Mouse (Mus musculus): Measurements from ENCODE around the gene Hmg20a. TPM values are rescaled to one million over a fixed set of nuclear protein-coding genes. Genes with fewer than 3 reads are reported as not detected.

Gene Hmg20a
- polyA plus RNA-seq, 1 experiment from 2014 or later: 64.0 TPM

DNA sequence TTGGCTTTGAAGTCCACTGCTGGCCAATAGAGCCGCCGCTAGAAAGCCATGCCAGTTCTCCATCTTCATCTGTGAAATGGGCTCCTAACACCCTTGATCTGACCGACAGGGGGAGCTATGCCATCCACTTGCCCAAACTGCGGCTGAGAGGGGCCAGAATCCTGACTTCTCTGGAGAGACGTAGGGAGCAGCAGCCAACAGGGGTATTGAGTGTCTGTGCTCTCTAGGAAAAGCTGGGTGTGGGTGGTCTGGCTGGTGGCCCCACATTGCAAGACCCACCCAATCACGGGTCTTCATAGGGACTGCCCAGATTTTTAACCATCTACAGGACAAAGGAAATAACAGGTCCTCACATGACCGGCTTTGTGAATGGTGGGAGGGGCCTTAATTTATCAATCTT, 116.3 kb downstream of the Hmg20a start:
- H3K9ac ChIP-seq (ENCODE audit: low read length): no peak overlapping the region
- no peak overlapping the region for H3K4me2 ChIP-seq (ENCODE audit: low read depth, severe bottlenecking)
- peaks cover 13% of the 10 kb centered on the region for H3K4me1 ChIP-seq (ENCODE audit: control insufficient read depth, insufficient read depth, low read length)
- ATAC-seq (ENCODE audit: insufficient number of reproducible peaks, low FRiP score, low TSS enrichment, low read depth): no peak
- 58% methylated on average over 7 of the region's 7 CpGs for WGBS
- H3K36me3 ChIP-seq (ENCODE audit: control insufficient read depth, insufficient read depth, low read length): no peaks in the 10 kb centered on the region
- no peaks in the 10 kb centered on the region for H3K27me3 ChIP-seq (ENCODE audit: control insufficient read depth, insufficient read depth, low read length)
- no peak overlapping the region for H3K27ac ChIP-seq (replicated peaks; ENCODE audit: low read depth, low read length)
- H3K4me3 ChIP-seq (ENCODE audit: low read depth, low read length): no peak overlapping the region
- no peaks in the 10 kb centered on the region; the same call in 1 of the 2 replicates for H3K9me3 ChIP-seq (ENCODE audit: control insufficient read depth, low read length)
- DNase-seq (ENCODE audit: low spot score): no peak

- no peak overlapping the region for H3K4me3 ChIP-seq (ENCODE audit: low read depth, low read length)
- peak overlapping the region; percentile 17; the same call in 1 of the 2 replicates for H3K9ac ChIP-seq (ENCODE audit: low read length)
- DNase-seq (ENCODE audit: low spot score): peak; percentile 51
- H3K4me1 ChIP-seq (ENCODE audit: control insufficient read depth, insufficient read depth, low read length): peaks cover 13% of the 10 kb centered on the region
- H3K9me3 ChIP-seq (ENCODE audit: control insufficient read depth, low read length): no peaks in the 10 kb centered on the region; the same call in 1 of the 2 replicates
- ATAC-seq (ENCODE audit: insufficient number of reproducible peaks, low FRiP score, low TSS enrichment, low read depth): no peak
- 16% methylated on average over 11 of the region's 11 CpGs for WGBS
- no peaks in the 10 kb centered on the region for H3K36me3 ChIP-seq (ENCODE audit: control insufficient read depth, insufficient read depth, low read length)
- no peak overlapping the region for H3K27ac ChIP-seq (replicated peaks; ENCODE audit: low read depth, low read length)
- peak overlapping the region; percentile 20; the same call in 1 of the 2 replicates for H3K4me2 ChIP-seq (ENCODE audit: low read depth, severe bottlenecking)
- H3K27me3 ChIP-seq (ENCODE audit: control insufficient read depth, insufficient read depth, low read length): no peaks in the 10 kb centered on the region
Measured at GRCm38 (mm10) chr9:56535361-56535760, 117.0 kb downstream of the Hmg20a start.

DNA sequence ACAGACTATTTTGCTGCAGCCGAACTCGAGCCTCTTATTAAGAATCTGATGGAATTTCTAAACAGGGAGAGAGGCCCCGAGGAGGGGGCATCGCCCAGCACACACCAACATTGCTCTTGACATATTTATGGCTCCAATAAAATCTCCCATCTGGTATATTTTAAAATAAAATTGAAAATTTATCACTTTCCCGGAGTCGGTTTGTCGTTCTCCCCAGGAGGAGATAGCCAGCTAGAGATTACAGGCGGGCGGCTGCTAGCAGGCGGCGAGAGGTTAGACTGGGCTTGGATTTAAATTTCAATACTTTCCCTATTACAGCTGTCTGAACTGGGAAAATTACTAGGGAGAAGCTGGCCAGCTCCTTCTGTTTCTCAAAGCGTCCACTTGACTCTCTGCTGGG, 121.6 kb downstream of the Hmg20a start:
- DNase-seq (ENCODE audit: low spot score): peak; percentile 55
- 23% methylated on average over 12 of the region's 12 CpGs for WGBS
- no peaks in the 10 kb centered on the region for H3K36me3 ChIP-seq (ENCODE audit: control insufficient read depth, insufficient read depth, low read length)

DNA sequence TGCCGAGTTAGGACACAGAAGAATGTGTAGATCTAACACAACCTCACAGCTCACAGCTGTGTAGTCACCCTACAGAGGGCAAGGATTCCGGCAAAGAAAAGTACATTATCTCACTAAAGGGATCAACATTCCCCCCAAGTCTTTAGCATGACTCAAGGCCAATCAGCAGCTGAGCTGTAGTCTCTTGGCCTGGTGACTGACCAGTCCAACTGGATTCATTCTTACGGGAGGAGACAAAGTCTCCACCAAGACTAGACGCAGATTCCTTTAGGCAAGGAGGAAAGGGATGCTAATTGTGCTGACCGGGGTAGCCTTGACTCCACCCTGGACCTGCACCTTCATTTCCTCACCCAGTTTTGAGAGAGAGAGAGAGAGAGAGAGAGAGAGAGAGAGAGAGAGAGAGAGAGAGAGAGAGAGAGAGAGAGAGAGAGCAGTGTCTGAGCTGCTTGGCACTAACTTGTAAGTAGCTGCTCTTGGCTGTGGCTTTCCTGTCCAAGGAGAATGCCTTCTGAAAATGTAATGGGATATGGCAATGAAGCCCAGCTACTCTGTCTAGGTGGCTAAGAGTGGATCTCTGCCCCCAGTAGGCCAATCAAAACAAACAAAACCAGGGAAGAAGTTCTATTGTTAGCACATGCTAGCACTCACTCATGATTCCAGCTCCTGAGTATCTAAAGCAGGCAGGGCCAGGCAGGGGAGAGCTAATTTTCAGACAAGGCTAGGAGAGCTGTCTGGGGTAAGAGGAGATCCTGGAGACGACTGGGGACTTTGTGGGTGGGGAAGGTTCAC, 126.5 kb downstream of the Hmg20a start:
- 75% methylated on average over 6 of the region's 6 CpGs for WGBS
- H3K4me2 ChIP-seq (ENCODE audit: low read depth, severe bottlenecking): no peak overlapping the region
- H3K4me3 ChIP-seq (ENCODE audit: low read depth, low read length): no peak overlapping the region
- no peaks in the 10 kb centered on the region for H3K36me3 ChIP-seq (ENCODE audit: control insufficient read depth, insufficient read depth, low read length)
- H3K27ac ChIP-seq (replicated peaks; ENCODE audit: low read depth, low read length): no peak overlapping the region
- H3K4me1 ChIP-seq (ENCODE audit: control insufficient read depth, insufficient read depth, low read length): peaks cover 2% of the 10 kb centered on the region; the same call in 1 of the 2 replicates
- no peaks in the 10 kb centered on the region for H3K9me3 ChIP-seq (ENCODE audit: control insufficient read depth, low read length)
- DNase-seq (ENCODE audit: low spot score): no peak
- H3K9ac ChIP-seq (ENCODE audit: low read length): no peak overlapping the region
- H3K27me3 ChIP-seq (ENCODE audit: control insufficient read depth, insufficient read depth, low read length): no peaks in the 10 kb centered on the region
- no peak for ATAC-seq (ENCODE audit: insufficient number of reproducible peaks, low FRiP score, low TSS enrichment, low read depth)

More for the DNA sequence above, 121.6 kb downstream of the Hmg20a start:
- Histone ChIP-seq H3K27me3 (ENCODE audit: control insufficient read depth, insufficient read depth, low read length) (no peaks in the 10 kb centered on the region), H3K27ac (replicated peaks; ENCODE audit: low read depth, low read length) (peak overlapping the region; percentile 40; the same call in 1 of the 2 replicates), H3K9ac (ENCODE audit: low read length) (no peak overlapping the region), H3K9me3 (ENCODE audit: control insufficient read depth, low read length) (no peaks in the 10 kb centered on the region; the same call in 1 of the 2 replicates), H3K4me1 (ENCODE audit: control insufficient read depth, insufficient read depth, low read length) (peaks cover 13% of the 10 kb centered on the region), H3K4me3 (ENCODE audit: low read depth, low read length) (no peak overlapping the region), H3K4me2 (ENCODE audit: low read depth, severe bottlenecking) (no peak overlapping the region)
- peak; percentile 65; the same call in 1 of the 2 replicates for ATAC-seq (ENCODE audit: insufficient number of reproducible peaks, low FRiP score, low TSS enrichment, low read depth)

Other genes with a start within 250 kb of the Hmg20a start
- 7.5 and 7.7 TPM in 2 replicates for gene Peak1, start 542 bp upstream of the Hmg20a start, polyA plus RNA-seq (2014; fragmentation: Nextera tagmentation; extraction: Ambion mirVana)